Mouse (Mus musculus) stomach, postnatal 0 days (tissue): ENCODE data around the gene Opcml. TPM values are rescaled to one million over a fixed set of nuclear protein-coding genes. Genes with fewer than 3 reads are reported as not detected.

Experiments used
- ATAC-seq: fragments of 200-750 bp; cut with Nextera tagmentation; 2 replicates; pipeline ENCODE4 v1.8.0; 2017; ENCODE audit not compliant: low FRiP score, low TSS enrichment
- DNase-seq: peaks from one replicate; pipeline ENCODE4 v3.0.0-alpha.2; 2016; ENCODE audit warnings: low spot score
- H3K27ac ChIP-seq: fragments of 300-500 bp; sonication (generic); replicated peaks from 2 replicates; pipeline ENCODE4 v1.5.1; 2014; ENCODE audit warnings: mild to moderate bottlenecking, control low read depth
- H3K27me3 ChIP-seq: fragments of 300-500 bp; sonication (generic); 2 replicates; pipeline ENCODE4 v1.6.1; 2014; ENCODE audit warnings: low read length; ENCODE audit not compliant: control insufficient read depth, insufficient read depth
- H3K36me3 ChIP-seq: fragments of 300-500 bp; sonication (generic); 2 replicates; pipeline ENCODE4 v1.6.1; 2014; ENCODE audit warnings: low read length, mixed read lengths; ENCODE audit not compliant: control insufficient read depth, insufficient read depth
- H3K4me1 ChIP-seq: fragments of 300-500 bp; sonication (generic); replicated peaks from 2 replicates; pipeline ENCODE4 v1.6.1; 2014; ENCODE audit warnings: antibody characterized with exemption; ENCODE audit not compliant: control insufficient read depth, insufficient read depth
- H3K4me2 ChIP-seq: fragments of 300-500 bp; sonication (generic); replicated peaks from 2 replicates; pipeline ENCODE4 v1.6.1; 2014; ENCODE audit warnings: low read depth, mild to moderate bottlenecking, control low read depth, moderate library complexity
- H3K4me3 ChIP-seq: fragments of 300-500 bp; sonication (generic); 2 replicates; pipeline ENCODE4 v1.5.1; 2014; ENCODE audit warnings: low read depth, low read length, control low read depth
- H3K9ac ChIP-seq: fragments of 300-500 bp; sonication (generic); 2 replicates; pipeline ENCODE4 v1.6.1; 2014; ENCODE audit warnings: mild to moderate bottlenecking, low read length, control low read depth, mixed read lengths
- H3K9me3 ChIP-seq: fragments of 300-500 bp; sonication (generic); 2 replicates; pipeline ENCODE4 v1.6.1; 2016; ENCODE audit warnings: low read length; ENCODE audit not compliant: control insufficient read depth
- CTCF ChIP-seq: IDR thresholded peaks from 2 replicates; pipeline ENCODE4 v1.5.1; 2016; ENCODE audit warnings: antibody characterized with exemption, low read depth, mild to moderate bottlenecking, moderate library complexity
- EP300 ChIP-seq: optimal IDR thresholded peaks from 2 replicates; pipeline ENCODE3; 2016; ENCODE audit warnings: antibody characterized with exemption
- WGBS: fragments of 180-500 bp; shearing (Covaris S2); extraction: QIAGEN DNeasy Blood & Tissue Kit; methylation state at CpG from one replicate; pipeline ENCODE4 v1.1.7; 2014; 5-methylcytosine and 5-hydroxymethylcytosine counted together
- polyA plus RNA-seq: library from polyadenylated mRNA; unstranded; fragments of >200 nt; fragmentation: Nextera tagmentation; extraction: Ambion mirVana; gene quantifications from 2 replicates; pipeline ENCODE4 v1.2.1, GENCODE M21; 2015

Gene Opcml
- polyA plus RNA-seq, 1 experiment from 2014 or later: 1.1 TPM

- Histone ChIP-seq H3K4me2 (no peak overlapping the region), H3K27me3 (no peaks in the 10 kb centered on the region), H3K27ac (no peak overlapping the region), H3K9me3 (no peaks in the 10 kb centered on the region), H3K36me3 (no peaks in the 10 kb centered on the region), H3K4me1 (no peaks in the 10 kb centered on the region), H3K4me3 (no peak overlapping the region), H3K9ac (no peak overlapping the region)
- DNase-seq (no peak), ATAC-seq (no peak)
- TF ChIP-seq EP300 (no peak), CTCF (no peak)
- WGBS: 47% methylated on average over 6 of the region's 6 CpGs
Measured at GRCm38 (mm10) chr9:28153748-28154147, 363.2 kb downstream of the Opcml start.

GRCm38 (mm10) chr9:28157092-28157491, 366.5 kb downstream of the Opcml start:
- WGBS: 76% methylated on average over 7 of the region's 7 CpGs
- H3K4me3 ChIP-seq: no peak overlapping the region
- ATAC-seq (no peak), DNase-seq (no peak)
- H3K36me3 ChIP-seq: no peaks in the 10 kb centered on the region
- H3K4me2 ChIP-seq: no peak overlapping the region
- no peaks in the 10 kb centered on the region for H3K27me3 ChIP-seq
- no peak overlapping the region for H3K27ac ChIP-seq
- no peaks in the 10 kb centered on the region for H3K4me1 ChIP-seq
- H3K9ac ChIP-seq: no peak overlapping the region
- TF ChIP-seq CTCF (no peak), EP300 (no peak)
- no peaks in the 10 kb centered on the region for H3K9me3 ChIP-seq

- Histone ChIP-seq H3K9me3 (no peaks in the 10 kb centered on the region), H3K4me2 (no peak overlapping the region), H3K4me3 (no peak overlapping the region), H3K4me1 (no peaks in the 10 kb centered on the region), H3K27ac (no peak overlapping the region), H3K27me3 (no peaks in the 10 kb centered on the region), H3K9ac (no peak overlapping the region), H3K36me3 (no peaks in the 10 kb centered on the region)
- TF ChIP-seq EP300 (no peak), CTCF (no peak)
- ATAC-seq (no peak), DNase-seq (no peak)
- WGBS: 95% methylated on average over 1 of the region's 1 CpGs
Measured at GRCm38 (mm10) chr9:28160953-28161352, 370.4 kb downstream of the Opcml start.

DNA sequence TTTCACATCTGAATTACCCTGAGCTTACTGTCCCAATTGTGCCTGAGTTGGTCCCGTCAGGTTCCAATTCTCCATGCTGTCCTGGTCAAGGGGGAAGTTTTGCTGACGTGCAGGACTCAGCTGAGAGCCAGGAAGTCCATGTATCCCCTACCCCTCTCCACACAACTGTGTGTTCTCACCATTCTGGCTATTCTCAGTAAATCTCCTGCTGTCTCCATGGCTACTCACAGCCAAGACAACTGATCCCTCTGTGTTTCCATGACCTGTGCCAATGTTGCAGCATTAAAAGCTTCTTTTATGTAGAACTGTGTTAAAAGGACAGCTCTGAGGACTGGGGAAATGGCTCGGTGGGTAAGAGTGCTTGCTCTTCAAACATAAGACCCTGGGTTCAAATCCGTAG, 373.4 kb downstream of the Opcml start:
- no peaks in the 10 kb centered on the region for H3K27me3 ChIP-seq
- H3K9me3 ChIP-seq: no peaks in the 10 kb centered on the region
- TF ChIP-seq CTCF: no peak
- TF ChIP-seq EP300: no peak
- DNase-seq (no peak), ATAC-seq (no peak)
- H3K36me3 ChIP-seq: no peaks in the 10 kb centered on the region
- no peak overlapping the region for H3K4me2 ChIP-seq
- H3K4me3 ChIP-seq: no peak overlapping the region
- no peaks in the 10 kb centered on the region for H3K4me1 ChIP-seq
- H3K27ac ChIP-seq: no peak overlapping the region
- WGBS: 60% methylated on average over 4 of the region's 4 CpGs
- H3K9ac ChIP-seq: no peak overlapping the region

DNA sequence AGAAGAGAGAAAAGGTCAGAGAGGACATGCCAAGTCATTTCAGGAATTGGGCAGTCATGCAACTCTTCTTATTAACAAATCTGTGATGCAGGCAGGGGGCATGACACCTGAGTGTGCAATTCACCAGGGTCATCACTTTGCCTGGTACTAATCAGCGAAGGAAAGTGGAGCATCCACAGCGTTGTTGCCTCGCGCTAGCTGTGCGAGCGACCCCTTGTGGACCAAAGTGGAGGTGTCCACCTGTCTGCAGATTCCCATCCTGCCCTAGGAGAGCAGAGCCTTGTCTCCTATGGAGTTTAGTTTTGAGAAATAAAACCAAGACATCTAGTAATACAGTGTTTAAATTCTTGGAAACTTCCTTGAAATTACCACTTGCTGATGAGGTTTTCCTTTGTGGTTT, 381.3 kb downstream of the Opcml start:
- DNase-seq: peak; percentile 40
- WGBS: 15% methylated on average over 6 of the region's 6 CpGs
- no peaks in the 10 kb centered on the region for H3K4me1 ChIP-seq

GRCm38 (mm10) chr9:28177052-28177451, 386.5 kb downstream of the Opcml start:
- no peak for TF ChIP-seq EP300
- no peak for TF ChIP-seq CTCF
- Histone ChIP-seq H3K4me1 (no peaks in the 10 kb centered on the region), H3K9me3 (no peaks in the 10 kb centered on the region), H3K4me2 (no peak overlapping the region), H3K27ac (no peak overlapping the region), H3K27me3 (no peaks in the 10 kb centered on the region), H3K4me3 (no peak overlapping the region), H3K9ac (no peak overlapping the region), H3K36me3 (no peaks in the 10 kb centered on the region)
- ATAC-seq: no peak
- DNase-seq: no peak
- WGBS: 86% methylated on average over 2 of the region's 2 CpGs

More for the DNA sequence above, 381.3 kb downstream of the Opcml start:
- H3K27ac ChIP-seq: no peak overlapping the region
- H3K27me3 ChIP-seq: no peaks in the 10 kb centered on the region
- no peak overlapping the region for H3K9ac ChIP-seq
- no peak for ATAC-seq
- no peak overlapping the region for H3K4me2 ChIP-seq
- H3K4me3 ChIP-seq: no peak overlapping the region
- peak; percentile 81 for TF ChIP-seq CTCF
- TF ChIP-seq EP300: no peak
- H3K36me3 ChIP-seq: no peaks in the 10 kb centered on the region
- no peaks in the 10 kb centered on the region for H3K9me3 ChIP-seq
